Comparison of ENCODE assay signal across 8 mouse cellular contexts in genomic region chr6:119847518-119848033, GRCm38 (mm10). TPM values are rescaled to one million over a fixed set of nuclear protein-coding genes. Genes with fewer than 3 reads are reported as not detected.
DNase-seq lines count a peak whose midpoint lies in the region; ATAC-seq and TF ChIP-seq lines count a peak whose summit lies in the region.

No protein-coding gene starts in this region.

- H3K79me2 ChIP-seq in CH12.LX (replicated peaks; ENCODE audit: control insufficient read depth, extremely low read depth, insufficient read depth, poor library complexity, severe bottlenecking), result no peaks in the 10 kb centered on the region; the same call in 1 of the 2 replicates

- no peaks in the 10 kb centered on the region for H3K9me3 ChIP-seq in CH12.LX (replicated peaks; ENCODE audit: low read length)
- H3K9me3 ChIP-seq in hindbrain, embryonic 16.5 days (ENCODE audit: control insufficient read depth, low read length), result no peaks in the 10 kb centered on the region
- no peaks in the 10 kb centered on the region for H3K9me3 ChIP-seq in midbrain, embryonic 16.5 days (replicated peaks; ENCODE audit: control insufficient read depth, low read length, poor library complexity, severe bottlenecking)

- peak; percentile 4 for DNase-seq in kidney, adult 2 months
- DNase-seq in kidney, postnatal 10 days, result no peak
- DNase-seq in CH12.LX (ENCODE audit: extremely low read depth), result no peak
- peak; percentile 64 for DNase-seq in embryo, embryonic 11.5 days (ENCODE audit: low read depth, low spot score)
- DNase-seq in Muller cell, postnatal 12 days (ENCODE audit: inconsistent ontology term), result no peak

- no peak for TF ChIP-seq RAD21 in CH12.LX (IDR thresholded peaks at IDR 0.05; ENCODE audit: low read depth, low read length)

- no peak for TF ChIP-seq EP300 in CH12.LX (IDR thresholded peaks at IDR 0.05; ENCODE audit: low read length)

- under 1% methylated on average over 40 of the region's 40 CpGs for WGBS in kidney, adult 2 months
- under 1% methylated on average over 26 of the region's 40 CpGs for WGBS in hindbrain, embryonic 16.5 days
- WGBS in midbrain, embryonic 16.5 days, result under 1% methylated on average over 24 of the region's 40 CpGs

- H3K4me1 ChIP-seq in kidney, adult 2 months (ENCODE audit: control insufficient read depth, insufficient read depth, low read length), result peaks cover 10% of the 10 kb centered on the region
- H3K4me1 ChIP-seq in CH12.LX (ENCODE audit: control insufficient read depth in 1 of 2, insufficient read depth in 2 of 2), result peaks cover 0 to 9% of the 10 kb centered on the region in 2 experiments; a peak in 3 of 4 replicates
- H3K4me1 ChIP-seq in hindbrain, embryonic 16.5 days (ENCODE audit: control insufficient read depth, insufficient read depth, low read depth, low read length), result peaks cover 15% of the 10 kb centered on the region
- peaks cover 28% of the 10 kb centered on the region for H3K4me1 ChIP-seq in midbrain, embryonic 16.5 days (ENCODE audit: control insufficient read depth, insufficient read depth, low read length)

- dilution Hi-C loops in CH12.LX (cut with MboI; ENCODE audit: extremely low pct_ligation_motif_present, extremely low pct_unique_long_range_greater_than_20kb, low sequenced_read_pairs), result no loop called here

- ATAC-seq in hindbrain, embryonic 16.5 days, result peak; percentile 47; the same call in 1 of the 2 replicates
- ATAC-seq in midbrain, embryonic 16.5 days, result peak; percentile 51
- no peak for ATAC-seq in monocyte, adult 5-6 weeks (replicated peaks; ENCODE audit: insufficient number of reproducible peaks, low FRiP score, low TSS enrichment, poor library complexity, severe bottlenecking)

- TF ChIP-seq POLR2A in kidney, adult 2 months (IDR thresholded peaks at IDR 0.05; ENCODE audit: low read depth, low read length), result no peak
- TF ChIP-seq POLR2A in CH12.LX (IDR thresholded peaks at IDR 0.05; ENCODE audit: low read depth, low read length), result no peak

- in situ Hi-C loops in CH12.LX (cut with MboI; ENCODE audit: low pct_ligation_motif_present, low pct_unique_long_range_greater_than_20kb, low sequenced_read_pairs), result no loop called here

- peak overlapping the region; percentile 89 for H3K4me3 ChIP-seq in kidney, adult 2 months (ENCODE audit: insufficient read depth, low read depth, low read length)
- peak overlapping the region; percentile 56 to 100 (median 79) for H3K4me3 ChIP-seq in CH12.LX (replicated peaks in 1 of 3; ENCODE audit: low read depth in 2 of 3, low read length in 2 of 3, poor library complexity in 1 of 3)
- H3K4me3 ChIP-seq in hindbrain, embryonic 16.5 days (ENCODE audit: low read length), result peak overlapping the region; percentile 96
- H3K4me3 ChIP-seq in midbrain, embryonic 16.5 days (ENCODE audit: low read depth, low read length), result peak overlapping the region; percentile 95

- H3K36me3 ChIP-seq in kidney, adult 2 months (ENCODE audit: control insufficient read depth, insufficient read depth, low read length), result no peaks in the 10 kb centered on the region
- H3K36me3 ChIP-seq in CH12.LX (replicated peaks in 1 of 2; ENCODE audit: control insufficient read depth in 1 of 2, insufficient read depth in 1 of 2, low read length in 1 of 2), result no peaks in the 10 kb centered on the region
- H3K36me3 ChIP-seq in hindbrain, embryonic 16.5 days (ENCODE audit: control insufficient read depth, insufficient read depth, low read length), result no peaks in the 10 kb centered on the region
- no peaks in the 10 kb centered on the region for H3K36me3 ChIP-seq in midbrain, embryonic 16.5 days (ENCODE audit: control insufficient read depth, insufficient read depth, low read length)

- no peaks in the 10 kb centered on the region for H3K27me3 ChIP-seq in kidney, adult 2 months (replicated peaks; ENCODE audit: control insufficient read depth, insufficient read depth, low read length)
- H3K27me3 ChIP-seq in CH12.LX (replicated peaks), result peaks cover 3% of the 10 kb centered on the region
- H3K27me3 ChIP-seq in hindbrain, embryonic 16.5 days (replicated peaks; ENCODE audit: control insufficient read depth, insufficient read depth, low read length), result no peaks in the 10 kb centered on the region
- H3K27me3 ChIP-seq in midbrain, embryonic 16.5 days (ENCODE audit: control insufficient read depth, insufficient read depth, low read depth, low read length), result no peaks in the 10 kb centered on the region

- peak overlapping the region; percentile 77 for H3K4me2 ChIP-seq in CH12.LX (ENCODE audit: insufficient read depth, low read depth, poor library complexity, severe bottlenecking)
- peak overlapping the region; percentile 75 for H3K4me2 ChIP-seq in hindbrain, embryonic 16.5 days (ENCODE audit: low read length)
- peak overlapping the region; percentile 66 for H3K4me2 ChIP-seq in midbrain, embryonic 16.5 days (ENCODE audit: low read length)

- peak overlapping the region; percentile 75 for H3K9ac ChIP-seq in CH12.LX (ENCODE audit: insufficient read depth, low read depth)
- H3K9ac ChIP-seq in hindbrain, embryonic 16.5 days (ENCODE audit: low read depth, low read length), result peak overlapping the region; percentile 96
- H3K9ac ChIP-seq in midbrain, embryonic 16.5 days (ENCODE audit: low read depth, low read length), result peak overlapping the region; percentile 96

- H3K27ac ChIP-seq in kidney, adult 2 months (ENCODE audit: insufficient read depth, low read depth, low read length), result peak overlapping the region; percentile 61; the same call in 1 of the 2 replicates
- no peak overlapping the region for H3K27ac ChIP-seq in CH12.LX (ENCODE audit: insufficient read depth, low read depth)
- H3K27ac ChIP-seq in hindbrain, embryonic 16.5 days (ENCODE audit: low read depth, low read length), result peak overlapping the region; percentile 99
- peak overlapping the region; percentile 98 for H3K27ac ChIP-seq in midbrain, embryonic 16.5 days (ENCODE audit: low read length)

- TF ChIP-seq CTCF in kidney, adult 2 months (conservative IDR thresholded peaks at IDR 0.05; ENCODE audit: insufficient read depth, insufficient read length, low read depth, low read length), result no peak
- TF ChIP-seq CTCF in CH12.LX (conservative IDR thresholded peaks at IDR 0.05 in 1 of 2, IDR thresholded peaks at IDR 0.05 in 1 of 2; ENCODE audit: low read depth in 2 of 2, low read length in 2 of 2), result no peak

TF ChIP-seq in CH12.LX, 34 proteins besides CTCF, POLR2A, EP300 and RAD21:
- TF ChIP-seq JUND (conservative IDR thresholded peaks at IDR 0.05; ENCODE audit: low read depth, low read length), result no peak
- no peak for TF ChIP-seq JUN (IDR thresholded peaks at IDR 0.05; ENCODE audit: insufficient read depth, low read depth, low read length)
- 0 out of 2 replicates have a peak, but pooled peaks have one; percentile 10 for TF ChIP-seq TCF12 (IDR thresholded peaks at IDR 0.05; ENCODE audit: low read depth, low read length)
- TF ChIP-seq ELF1 (IDR thresholded peaks at IDR 0.05; ENCODE audit: low read depth, low read length), result no peak
- TF ChIP-seq MXI1 (IDR thresholded peaks at IDR 0.05; ENCODE audit: low read depth, low read length), result 0 out of 2 replicates have a peak, but pooled peaks have one; percentile 13
- TF ChIP-seq MEF2A (IDR thresholded peaks at IDR 0.05; ENCODE audit: borderline replicate concordance, low read depth, low read length), result no peak
- 0 out of 2 replicates have a peak, but pooled peaks have one; percentile 7 for TF ChIP-seq SIN3A (IDR thresholded peaks at IDR 0.05; ENCODE audit: low read length)
- TF ChIP-seq ZNF384 (IDR thresholded peaks at IDR 0.05; ENCODE audit: low read depth, low read length), result no peak
- no peak for TF ChIP-seq E2F4 (IDR thresholded peaks at IDR 0.05; ENCODE audit: insufficient replicate concordance, low read depth, low read length)
TF ChIP-seq in CH12.LX: peak in this region for 3.

RNA-seq across cellular contexts. Expression of gene Erc1, which starts 0.4 kb away (rescaled TPM):
- polyA plus RNA-seq in kidney, adult 2 months (2012; rRNA removed), result 8.0 and 8.1 TPM in 2 replicates
- 2.5 TPM in 2 replicates for total RNA-seq in CH12.LX (2012; rRNA removed)
- 1.4 and 1.5 TPM in 2 replicates for total RNA-seq in CH12.LX (2014; rRNA removed)
- 3.3 and 3.8 TPM in 2 replicates for polyA plus RNA-seq in CH12.LX (2012; ENCODE audit: insufficient read length, low read depth)
- polyA plus RNA-seq in hindbrain, embryonic 16.5 days (2015; fragmentation: Nextera tagmentation; extraction: Ambion mirVana), result 42.9 and 46.9 TPM in 2 replicates
- 47.9 and 52.9 TPM in 2 replicates for polyA plus RNA-seq in midbrain, embryonic 16.5 days (2015; fragmentation: Nextera tagmentation; extraction: Ambion mirVana)
- 4.2 to 6.7 TPM (median 6.1 TPM) in 3 replicates for total RNA-seq in monocyte, adult 5-6 weeks (2017)

RNA-seq across cellular contexts. Expression of gene Rad52, which starts 54.9 kb away (rescaled TPM):
- 13.6 and 17.6 TPM in 2 replicates for polyA plus RNA-seq in kidney, adult 2 months (2012; rRNA removed)
- 8.4 and 10.2 TPM in 2 replicates for total RNA-seq in CH12.LX (2012; rRNA removed)
- 12.2 and 14.2 TPM in 2 replicates for total RNA-seq in CH12.LX (2014; rRNA removed)
- 8.8 and 9.3 TPM in 2 replicates for polyA plus RNA-seq in CH12.LX (2012; ENCODE audit: insufficient read length, low read depth)
- 24.0 and 25.5 TPM in 2 replicates for polyA plus RNA-seq in hindbrain, embryonic 16.5 days (2015; fragmentation: Nextera tagmentation; extraction: Ambion mirVana)
- polyA plus RNA-seq in midbrain, embryonic 16.5 days (2015; fragmentation: Nextera tagmentation; extraction: Ambion mirVana), result 24.1 and 26.6 TPM in 2 replicates
- total RNA-seq in monocyte, adult 5-6 weeks (2017), result 9.5 to 23.1 TPM (median 14.6 TPM) in 3 replicates

Comparison
In these comparisons a context has a peak if more than half of its experiments do, and no peak if none do; other contexts are left out.
1. DNase-seq: peak in kidney, adult 2 months (single experiment) and embryo, embryonic 11.5 days (single experiment); none in kidney, postnatal 10 days (single experiment), CH12.LX (single experiment) and Muller cell, postnatal 12 days (single experiment).
2. Peak in every context shown above with its lines, with median percentiles within 50 percentile points of each other: H3K4me3 ChIP-seq, H3K4me2 ChIP-seq and H3K9ac ChIP-seq.